In the genomic region with DNA sequence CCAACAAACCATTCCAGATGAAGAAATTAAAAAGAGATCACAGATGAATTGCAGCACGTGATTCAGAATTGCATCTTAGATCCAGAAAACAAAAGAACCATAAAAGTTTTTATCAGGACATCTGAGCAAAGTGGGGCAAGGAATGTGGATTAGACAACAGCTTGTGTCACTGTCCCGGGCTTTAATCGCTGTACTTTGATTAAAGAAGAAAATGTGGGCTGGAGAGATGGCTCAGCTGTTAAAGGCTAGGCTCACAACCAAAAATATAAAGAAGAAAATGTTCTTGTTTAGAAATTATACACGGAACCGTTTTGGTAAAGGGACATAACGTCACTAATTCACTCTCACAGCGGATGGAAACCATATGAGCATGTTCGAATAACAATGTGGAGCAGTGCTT, we compare ENCODE assay signal across 28 mouse cellular contexts.
"Had no signal": no experiment of that assay in that cellular context is flagged by ENCODE, and none has a peak within 500 bp of the region (broad histone marks: within the 10 kb centered on the region; RNA-seq: fewer than 3 reads in every experiment).

No protein-coding gene starts in this region.

- H3K27me3 ChIP-seq: embryonic facial prominence, embryonic 12.5 days; embryonic facial prominence, embryonic 13.5 days; embryonic facial prominence, embryonic 15.5 days; forebrain, embryonic 12.5 days; forebrain, embryonic 13.5 days; forebrain, embryonic 15.5 days had no signal

- H3K27ac ChIP-seq: embryonic facial prominence, embryonic 10.5 days; embryonic facial prominence, embryonic 12.5 days; embryonic facial prominence, embryonic 13.5 days; embryonic facial prominence, embryonic 15.5 days; forebrain, embryonic 10.5 days; forebrain, embryonic 12.5 days; forebrain, embryonic 13.5 days; forebrain, embryonic 15.5 days; gastrocnemius, adult 2 months; heart, adult 2 months had no signal

- DNase-seq: cerebellum, adult 2 months; cerebellum, adult 8-10 months; cerebellum, adult 9-10 months; cerebellum, adult 9-11 months; cerebellum, postnatal 10 days; cerebellum, postnatal 14 days; cerebellum, postnatal 25 days; cerebellum, postnatal 36 days; embryo, embryonic 11 days; forebrain, postnatal 0 days; gastrocnemius, adult 2 months; gastrocnemius, postnatal 10 days; gastrocnemius, postnatal 14 days; gastrocnemius, postnatal 25 days; gastrocnemius, postnatal 36 days; heart, adult 18-20 months; heart, adult 2 months had no signal

- H3K36me3 ChIP-seq: embryonic facial prominence, embryonic 10.5 days; embryonic facial prominence, embryonic 12.5 days; embryonic facial prominence, embryonic 13.5 days; embryonic facial prominence, embryonic 15.5 days; forebrain, embryonic 10.5 days; forebrain, embryonic 12.5 days; forebrain, embryonic 15.5 days had no signal

- ATAC-seq: forebrain, embryonic 13.5 days; forebrain, embryonic 14.5 days; forebrain, embryonic 15.5 days; forebrain, embryonic 16.5 days; forebrain, postnatal 0 days had no signal

- H3K4me3 ChIP-seq: embryonic facial prominence, embryonic 10.5 days; embryonic facial prominence, embryonic 12.5 days; embryonic facial prominence, embryonic 13.5 days; embryonic facial prominence, embryonic 15.5 days; erythroblast, embryonic 14.5 days; forebrain, embryonic 10.5 days; forebrain, embryonic 12.5 days; forebrain, embryonic 13.5 days; forebrain, embryonic 15.5 days; gastrocnemius, adult 2 months; heart, adult 2 months had no signal

- H3K9me3 ChIP-seq: embryonic facial prominence, embryonic 10.5 days; embryonic facial prominence, embryonic 12.5 days; embryonic facial prominence, embryonic 13.5 days; embryonic facial prominence, embryonic 15.5 days; forebrain, embryonic 10.5 days; forebrain, embryonic 12.5 days; forebrain, embryonic 13.5 days; forebrain, embryonic 15.5 days had no signal

- H3K4me1 ChIP-seq: embryonic facial prominence, embryonic 10.5 days; embryonic facial prominence, embryonic 12.5 days; embryonic facial prominence, embryonic 13.5 days; embryonic facial prominence, embryonic 15.5 days; forebrain, embryonic 10.5 days; forebrain, embryonic 12.5 days; forebrain, embryonic 13.5 days; forebrain, embryonic 15.5 days had no signal

- H3K9ac ChIP-seq: embryonic facial prominence, embryonic 12.5 days; embryonic facial prominence, embryonic 13.5 days; embryonic facial prominence, embryonic 15.5 days; forebrain, embryonic 12.5 days; forebrain, embryonic 13.5 days; forebrain, embryonic 15.5 days; forebrain, postnatal 0 days had no signal

- H3K4me2 ChIP-seq: embryonic facial prominence, embryonic 12.5 days; embryonic facial prominence, embryonic 13.5 days; embryonic facial prominence, embryonic 15.5 days; forebrain, embryonic 12.5 days; forebrain, embryonic 13.5 days; forebrain, embryonic 15.5 days had no signal
